Mouse (Mus musculus) urinary bladder, postnatal 4 days (tissue): ENCODE results near the gene Aip.

Source experiments
- DNase-seq, 2 experiments: peaks; one replicate each; pipeline ENCODE4 v3.0.0; 2021 to 2022; ENCODE audit warnings: low spot score in 2 of 2

Gene Aip

DNA sequence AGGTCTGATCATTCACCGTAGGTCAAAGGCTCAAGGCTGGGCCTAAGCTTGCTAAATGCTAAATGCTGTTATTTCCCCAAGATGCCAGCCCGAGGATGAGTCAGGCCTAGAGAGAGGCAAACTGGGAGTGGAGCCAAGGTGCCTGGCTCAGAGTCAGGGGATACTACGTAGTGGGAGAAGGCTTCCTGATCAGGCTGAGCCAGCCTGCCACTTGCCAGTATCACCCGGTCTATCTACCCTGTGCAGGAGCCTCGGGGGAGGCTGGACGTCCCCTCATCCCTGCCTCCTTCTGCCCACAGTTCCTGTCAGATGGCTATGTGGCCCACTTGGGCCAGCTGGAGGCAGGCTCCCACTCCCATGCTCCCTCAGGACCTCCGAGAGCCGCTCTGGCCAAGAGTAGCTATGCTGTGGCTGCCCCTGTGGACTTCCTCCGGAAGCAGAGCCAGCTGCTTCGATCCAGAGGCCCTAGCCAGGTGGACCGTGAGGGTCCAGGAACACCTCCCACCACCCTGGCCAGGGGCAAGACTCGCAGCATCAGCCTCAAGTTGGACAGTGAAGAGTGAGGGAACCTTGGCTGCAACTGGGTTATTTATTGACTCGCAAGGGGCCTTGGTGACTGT, 12.4 kb downstream of the Aip start:
- peak; percentile 56 to 81 for DNase-seq

DNA sequence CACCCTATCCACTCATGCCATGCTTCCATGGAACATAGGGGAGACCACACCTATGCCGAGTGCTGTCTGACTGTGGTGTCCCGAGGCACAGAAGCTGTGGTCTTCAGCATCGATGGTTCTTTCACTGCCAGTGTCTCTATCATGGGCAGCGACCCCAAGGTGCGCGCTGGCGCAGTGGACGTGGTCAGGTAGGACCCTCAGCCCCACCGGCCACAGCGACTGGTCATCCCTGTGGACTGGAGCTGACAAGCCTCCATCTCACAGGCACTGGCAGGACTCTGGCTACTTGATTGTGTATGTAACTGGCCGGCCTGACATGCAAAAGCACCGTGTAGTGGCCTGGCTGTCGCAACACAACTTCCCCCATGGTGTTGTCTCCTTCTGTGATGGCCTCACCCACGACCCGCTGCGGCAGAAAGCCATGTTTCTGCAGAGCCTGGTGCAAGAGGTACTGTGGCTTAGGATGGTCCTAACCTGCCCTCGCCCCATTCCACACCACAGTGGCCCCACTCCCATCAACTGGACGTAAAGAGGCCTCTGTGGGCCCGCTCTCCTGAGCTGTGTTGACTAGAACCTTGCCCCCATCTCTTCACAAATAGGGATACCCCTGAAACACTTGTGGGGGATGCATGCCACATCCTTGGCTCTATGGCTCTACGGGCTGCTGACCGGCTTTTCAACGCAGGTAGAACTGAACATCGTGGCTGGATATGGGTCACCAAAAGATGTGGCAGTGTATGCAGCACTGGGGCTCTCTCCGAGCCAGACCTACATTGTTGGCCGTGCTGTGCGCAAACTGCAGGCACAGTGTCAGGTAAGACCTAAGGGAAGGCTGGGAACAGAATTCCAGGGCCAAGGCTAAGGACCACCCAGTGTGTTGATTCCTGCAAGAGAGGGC, 13.3 kb downstream of the Aip start:
- no peak for DNase-seq

DNA sequence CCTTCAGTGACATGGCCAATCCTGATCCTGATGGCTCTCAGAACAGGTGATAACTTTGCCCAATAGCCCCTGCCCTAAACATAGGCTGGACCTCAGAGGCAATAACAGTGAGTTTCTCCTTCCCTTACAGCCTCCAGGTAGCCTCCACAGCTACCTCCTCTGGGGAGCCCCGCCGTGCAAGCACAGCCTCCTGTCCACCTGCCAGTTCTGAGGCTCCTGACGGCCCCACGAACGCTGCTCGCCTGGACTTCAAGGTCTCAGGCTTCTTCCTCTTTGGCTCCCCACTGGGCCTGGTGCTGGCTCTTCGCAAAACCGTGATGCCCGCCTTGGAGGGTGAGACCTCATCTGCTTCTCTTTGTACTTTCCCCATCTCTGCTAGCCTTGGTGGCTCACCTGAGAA, 17.1 kb downstream of the Aip start:
- DNase-seq: no peak

DNA sequence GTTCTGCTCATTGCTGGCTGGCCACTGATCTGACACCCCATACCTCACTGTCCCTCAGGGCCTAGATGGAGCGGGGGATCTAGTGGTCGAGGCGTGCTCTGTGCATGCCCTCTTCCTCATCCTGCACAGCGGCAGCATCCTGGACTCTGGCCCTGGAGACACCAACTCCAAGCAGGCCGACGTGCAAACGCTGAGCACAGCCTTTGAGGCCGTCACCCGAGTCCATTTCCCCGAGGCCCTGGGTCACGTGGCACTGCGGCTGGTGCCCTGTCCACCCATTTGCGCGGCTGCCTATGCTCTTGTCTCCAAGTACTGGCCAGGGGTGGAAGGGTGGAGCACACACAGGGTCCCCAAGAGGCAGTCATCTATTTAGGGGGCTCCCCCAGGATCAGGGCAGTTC, 19.0 kb downstream of the Aip start:
- DNase-seq: no peak

DNA sequence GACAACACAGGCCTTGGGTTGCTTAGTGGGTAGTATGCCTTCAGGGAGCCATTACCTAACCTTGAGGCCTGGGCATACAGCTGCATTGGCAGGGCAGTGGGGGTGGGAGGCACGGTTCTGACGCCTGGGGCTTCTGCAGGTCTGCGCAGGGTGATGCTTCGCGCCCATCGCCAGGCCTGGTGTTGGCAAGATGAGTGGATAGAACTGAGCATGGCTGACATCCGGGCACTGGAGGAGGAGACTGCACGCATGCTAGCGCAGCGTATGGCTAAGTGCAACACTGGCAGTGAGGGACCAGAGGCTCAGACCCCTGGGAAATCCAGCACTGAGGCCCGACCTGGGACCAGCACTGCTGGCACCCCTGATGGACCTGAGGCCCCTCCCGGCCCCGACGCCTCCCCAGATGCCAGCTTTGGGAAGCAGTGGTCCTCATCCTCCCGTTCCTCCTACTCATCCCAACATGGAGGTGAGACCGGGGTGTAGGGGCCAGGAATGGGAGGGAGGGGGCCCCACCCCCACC, 20.9 kb downstream of the Aip start:
- no peak for DNase-seq

DNA sequence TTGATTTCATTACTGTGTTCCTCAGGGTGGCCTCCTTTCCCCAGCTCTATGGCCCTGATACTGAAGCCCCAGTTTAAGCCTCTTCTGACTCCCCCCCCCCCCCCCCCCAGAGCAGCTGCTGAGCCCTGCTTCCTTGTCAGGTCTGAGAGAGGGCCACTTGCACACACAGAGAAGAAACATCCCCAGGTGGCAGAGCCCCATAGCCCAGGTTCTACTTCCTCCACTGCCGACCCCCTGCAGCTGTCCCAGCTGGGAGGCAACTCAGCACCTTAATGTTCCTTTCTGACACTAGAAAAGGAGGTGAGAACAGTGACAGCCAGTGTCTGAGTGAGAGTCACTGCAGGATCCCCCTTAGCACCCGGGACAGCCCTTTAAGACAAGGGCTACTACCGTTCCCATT, 21.9 kb downstream of the Aip start:
- no peak for DNase-seq

DNA sequence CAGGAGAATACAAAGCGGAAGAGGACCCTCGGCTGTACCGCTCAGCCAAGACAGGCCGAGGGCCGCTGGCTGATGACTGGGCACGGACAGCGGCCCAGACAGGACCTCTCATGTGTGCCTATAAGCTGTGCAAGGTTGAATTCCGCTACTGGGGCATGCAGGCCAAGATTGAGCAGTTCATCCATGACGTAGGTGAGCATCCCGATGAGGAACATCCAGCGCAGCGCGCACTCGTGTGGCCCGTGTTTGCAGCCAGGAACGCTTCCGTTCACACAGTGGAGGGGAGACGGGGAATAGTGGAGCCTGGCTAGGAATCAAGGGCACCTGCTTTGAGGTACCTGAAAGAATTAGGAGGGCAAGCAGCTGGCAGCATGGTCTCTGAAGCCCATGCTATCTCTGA, 22.4 kb downstream of the Aip start:
- DNase-seq: no peak

DNA sequence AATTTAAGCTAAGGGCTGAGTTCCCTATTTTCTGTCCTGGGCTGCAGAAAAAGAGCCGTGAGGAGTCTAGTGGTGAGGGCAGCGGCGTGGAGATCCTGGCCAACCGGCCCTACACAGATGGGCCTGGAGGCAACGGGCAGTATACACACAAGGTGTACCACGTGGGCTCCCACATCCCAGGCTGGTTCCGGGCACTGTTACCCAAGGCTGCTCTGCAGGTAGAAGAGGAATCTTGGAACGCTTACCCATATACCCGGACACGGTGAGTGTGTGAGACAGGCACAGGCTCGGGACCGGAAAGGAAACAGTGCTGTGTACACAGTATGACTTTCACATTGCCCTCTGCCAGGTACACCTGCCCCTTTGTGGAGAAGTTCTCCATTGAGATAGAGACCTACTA, 23.0 kb downstream of the Aip start:
- no peak for DNase-seq

DNA sequence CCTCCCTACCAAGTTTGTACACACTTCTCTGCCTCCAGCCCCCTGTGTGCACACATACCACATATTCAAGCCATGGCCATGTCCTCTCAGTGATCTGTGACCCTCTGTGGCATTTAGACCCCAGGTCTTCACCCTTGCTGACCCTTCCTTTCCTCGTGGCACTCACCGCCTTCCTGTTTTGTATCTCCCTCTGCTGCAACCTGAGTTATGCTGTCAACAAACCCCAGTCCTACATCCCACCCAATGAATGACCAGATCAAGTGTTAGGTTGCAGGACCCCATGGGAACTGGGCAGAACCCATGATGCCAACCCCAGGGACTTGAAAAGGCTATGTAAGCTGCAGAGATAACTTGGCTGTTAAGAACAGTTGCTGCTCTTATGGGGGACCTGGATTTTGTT, 23.6 kb downstream of the Aip start:
- DNase-seq: no peak

DNA sequence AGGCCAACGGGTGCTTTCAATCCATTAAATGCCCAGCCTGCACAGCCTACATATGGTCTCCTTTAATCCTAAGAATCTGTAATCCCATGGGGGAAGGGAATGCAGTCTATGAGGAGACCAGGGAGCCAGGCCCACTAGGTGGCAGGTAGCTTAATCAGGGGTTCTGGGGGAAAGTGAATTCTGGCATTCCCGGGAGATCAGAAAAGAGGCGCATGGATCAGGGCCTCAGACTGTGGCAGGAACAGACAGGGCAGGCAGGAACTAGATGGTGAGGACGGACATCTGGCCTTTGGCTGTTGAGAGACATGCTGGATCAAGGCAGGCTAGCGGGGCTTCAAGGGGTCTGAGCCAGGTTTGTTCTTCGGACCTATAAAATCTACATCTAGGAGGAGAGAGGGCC, 24.2 kb downstream of the Aip start:
- DNase-seq: no peak

DNA sequence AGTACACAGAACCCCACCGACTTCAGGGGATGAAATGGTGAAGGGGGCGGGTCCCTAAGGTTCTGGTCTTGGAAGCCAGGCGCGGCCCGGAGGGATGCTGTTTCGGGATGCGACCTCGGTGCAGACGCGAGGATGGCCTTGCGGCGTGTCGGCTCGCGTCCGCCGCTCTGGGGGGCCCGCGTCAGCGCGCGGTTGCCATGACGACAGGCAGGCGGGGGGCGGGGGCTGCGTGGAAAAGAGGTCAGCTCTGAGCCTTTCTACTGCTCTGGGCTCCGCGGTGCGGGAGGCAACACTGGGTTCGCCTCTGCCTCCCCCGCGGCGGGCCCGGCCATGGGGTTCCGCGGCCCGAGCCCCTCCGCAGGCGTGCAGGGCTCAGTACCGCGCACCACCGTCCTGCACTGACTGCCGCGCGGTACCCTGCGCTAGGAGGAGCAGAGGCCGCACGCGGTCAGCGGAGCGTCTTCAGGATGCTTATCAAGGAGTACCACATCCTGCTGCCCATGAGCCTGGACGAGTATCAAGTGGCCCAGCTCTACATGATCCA, 24.9 kb downstream of the Aip start:
- DNase-seq: no peak

DNA sequence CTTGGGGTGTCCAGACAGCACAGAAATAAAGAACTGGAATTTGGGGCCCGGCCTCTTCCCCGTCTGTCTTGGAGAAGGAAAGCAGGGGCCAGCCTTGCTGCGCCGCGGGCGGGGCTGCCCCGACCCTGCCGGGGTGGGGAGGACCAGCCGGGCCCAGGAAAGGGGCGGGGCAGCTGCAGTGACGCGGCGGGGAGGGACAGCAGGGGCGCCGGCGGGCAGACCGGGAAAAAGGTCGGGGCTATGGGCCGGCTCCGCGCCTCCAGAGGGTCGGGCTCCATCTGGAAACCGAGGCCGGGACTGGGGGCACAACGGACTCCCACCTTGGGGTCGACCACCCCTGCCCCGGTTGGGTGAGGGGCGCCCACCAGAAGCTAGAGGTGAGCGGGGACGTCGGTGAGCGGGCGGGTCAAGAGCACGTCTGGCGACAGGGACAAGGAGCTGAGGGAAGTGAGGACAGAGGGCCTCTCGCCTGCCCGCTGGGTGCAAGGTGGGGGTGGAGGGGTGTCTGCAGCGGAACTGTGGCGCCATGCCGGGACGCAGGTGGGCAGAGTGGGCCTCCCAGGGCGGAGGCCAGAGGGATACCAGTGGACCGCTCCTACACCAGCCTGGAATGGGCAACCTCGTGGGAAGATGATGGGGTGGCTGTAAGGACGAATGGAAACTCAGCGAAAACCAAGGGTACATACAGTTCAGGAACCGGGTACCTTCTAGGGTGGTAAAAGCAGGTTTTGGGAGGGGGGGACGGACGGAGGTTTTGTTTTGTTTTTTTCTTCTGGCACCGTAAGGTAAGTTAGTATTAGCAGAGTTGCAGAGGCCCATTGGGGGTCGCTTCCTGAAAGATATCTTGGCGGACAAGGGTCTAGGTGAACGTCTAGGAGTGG, 25.6 kb downstream of the Aip start, which contains the start of gene Pitpnm1:
Gene Pitpnm1, plus strand, starts transcription at position 162 of the 881 bp plus-strand sequence.
- DNase-seq: peak; percentile 71 to 83

DNA sequence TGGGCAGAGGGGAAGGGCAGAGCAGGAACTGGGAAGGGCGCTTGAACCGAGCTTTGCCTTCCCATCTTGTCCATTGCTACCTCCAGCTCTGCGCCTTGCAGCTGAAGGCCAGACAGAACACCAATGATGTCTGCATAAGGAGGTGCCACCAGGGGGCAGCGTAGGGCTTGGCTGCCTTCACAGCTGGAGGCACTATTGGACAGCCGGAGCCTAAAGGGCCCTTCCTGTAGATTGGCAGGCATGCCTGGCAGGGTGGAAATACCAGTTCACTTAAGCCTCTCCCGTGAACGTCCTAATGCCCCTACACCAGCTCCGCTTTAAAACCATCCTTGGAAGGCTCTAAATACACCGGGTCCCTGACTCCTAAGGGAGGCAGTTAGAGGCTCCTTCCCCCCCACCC, 26.6 kb downstream of the Aip start:
- DNase-seq: peak; percentile 85 to 92

DNA sequence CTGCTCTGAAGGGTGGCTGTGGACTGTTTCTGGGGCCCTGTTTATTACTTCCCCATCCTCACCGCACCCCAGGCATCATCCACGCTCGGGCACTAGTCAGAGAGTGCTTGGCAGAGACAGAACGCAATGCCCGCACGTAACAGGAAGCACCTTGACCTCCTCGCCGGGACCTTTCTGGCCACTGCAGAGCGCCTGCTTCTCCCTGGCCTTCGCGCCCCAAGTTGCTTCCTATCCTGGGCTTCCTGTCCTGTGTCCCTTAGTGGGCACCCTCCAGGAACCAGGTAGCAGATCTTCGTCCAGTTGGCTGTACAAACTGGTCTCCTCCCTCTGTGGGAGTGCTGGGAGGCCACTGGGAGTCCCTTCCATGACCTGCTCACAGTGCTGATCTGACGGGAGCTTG, 27.2 kb downstream of the Aip start:
- DNase-seq: no peak

DNA sequence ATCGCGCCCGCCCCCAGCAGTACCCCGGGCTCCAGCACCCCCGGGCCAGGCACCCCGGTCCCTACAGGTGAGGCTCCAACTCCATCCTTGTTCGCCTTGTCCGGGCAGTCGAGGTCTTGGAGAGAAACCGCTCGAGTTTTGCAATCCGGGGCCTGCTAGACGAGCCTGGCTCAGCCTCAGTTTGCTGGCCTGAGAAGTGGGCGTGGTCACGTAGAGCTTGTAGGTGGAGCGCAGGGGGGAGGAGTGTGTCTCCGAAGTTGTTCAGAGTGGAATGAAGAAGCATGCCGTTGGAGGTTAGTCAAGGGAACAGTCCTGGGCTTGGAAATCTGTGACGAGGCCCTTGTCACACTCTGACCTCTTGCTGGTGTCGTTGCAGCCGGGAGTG, 28.2 kb downstream of the Aip start:
- peak in 1 of 2 experiments; percentile 78 for DNase-seq

DNA sequence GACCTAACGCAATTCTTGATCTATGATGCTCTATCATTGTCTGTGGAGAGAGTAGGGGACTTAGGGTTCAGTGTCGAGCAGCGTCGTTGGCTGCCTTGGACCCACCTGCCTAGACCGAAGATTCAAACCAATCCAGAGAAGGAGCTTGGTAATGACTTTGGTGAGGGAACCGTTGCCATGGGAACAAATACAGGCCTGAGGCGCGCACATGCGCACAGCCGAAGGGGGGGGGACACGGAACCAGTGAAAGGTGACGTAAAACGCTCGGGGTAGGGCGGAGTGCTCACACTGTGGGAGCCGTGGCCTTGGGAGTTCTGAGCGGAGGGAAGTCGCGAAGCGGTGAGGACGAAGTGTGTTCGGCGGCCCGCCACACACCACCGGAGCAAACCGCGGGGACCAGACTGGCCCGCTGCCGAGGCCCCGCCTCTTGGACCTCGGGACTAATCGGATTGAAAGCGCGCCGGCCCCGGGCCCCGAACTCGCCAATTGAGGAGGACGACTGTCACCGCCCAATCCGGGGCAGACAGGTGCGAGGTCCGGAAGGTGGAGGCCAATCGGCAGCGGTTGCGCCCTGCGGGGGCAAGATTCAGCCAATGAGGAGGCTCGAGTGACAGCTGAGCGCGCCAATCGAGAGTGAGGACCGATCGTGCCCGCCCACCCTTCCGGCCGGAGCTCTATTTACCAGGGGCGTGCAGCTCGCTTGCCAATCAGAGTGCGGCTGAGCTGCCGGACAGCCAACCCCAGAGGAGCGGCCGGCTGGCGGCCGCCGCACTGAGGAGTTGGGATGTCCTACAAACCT, 28.8 kb downstream of the Aip start, which contains the start of gene Cdk2ap2:
Gene Cdk2ap2, plus strand, starts transcription at position 541 of the 799 bp plus-strand sequence.
- DNase-seq: peak; percentile 99 to 100

DNA sequence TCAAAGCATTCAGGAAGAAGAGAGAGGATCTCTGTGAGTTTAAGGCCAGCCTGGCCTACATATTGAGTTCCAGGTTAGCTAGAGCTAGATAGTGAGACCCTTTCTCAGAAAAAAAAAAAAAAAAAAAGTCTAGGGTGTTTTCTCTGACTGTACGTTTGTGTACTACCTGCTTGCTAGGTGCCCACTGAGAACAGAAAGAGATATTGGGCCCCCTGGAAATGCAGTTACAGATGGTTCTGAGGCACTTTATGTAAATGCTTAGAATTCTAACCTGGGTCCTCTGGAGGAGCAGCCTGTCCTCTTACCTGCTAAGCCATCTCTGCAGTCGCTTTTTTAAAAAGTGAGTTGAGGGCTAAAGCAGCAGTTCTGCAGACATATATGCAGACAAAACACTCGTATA, 29.9 kb downstream of the Aip start:
- DNase-seq: no peak

DNA sequence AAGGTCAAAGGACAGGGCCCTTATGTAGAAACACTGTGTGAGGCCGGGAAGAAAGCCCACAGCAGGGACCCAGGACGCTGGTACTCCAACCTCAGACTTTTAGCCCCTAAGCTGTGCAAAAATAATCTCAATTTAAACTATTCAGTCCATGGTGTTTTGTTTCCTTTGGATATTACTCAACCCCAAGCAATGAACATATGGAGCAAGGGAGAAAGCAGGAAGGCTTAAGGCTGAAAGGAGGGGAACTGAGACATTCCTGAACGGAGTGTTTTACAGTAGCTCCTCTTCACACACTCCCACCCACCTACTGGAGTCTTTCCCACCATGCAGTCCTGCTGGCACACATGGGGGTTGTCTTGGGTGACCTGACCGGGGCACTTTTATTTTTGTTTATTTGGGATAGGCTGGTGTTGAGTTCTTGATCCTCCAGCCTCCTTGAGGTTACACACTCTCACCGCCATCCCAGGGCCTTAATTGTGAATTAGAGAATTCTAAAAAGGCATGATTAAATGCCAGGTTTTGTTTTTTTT, 30.8 kb downstream of the Aip start:
- DNase-seq: no peak

DNA sequence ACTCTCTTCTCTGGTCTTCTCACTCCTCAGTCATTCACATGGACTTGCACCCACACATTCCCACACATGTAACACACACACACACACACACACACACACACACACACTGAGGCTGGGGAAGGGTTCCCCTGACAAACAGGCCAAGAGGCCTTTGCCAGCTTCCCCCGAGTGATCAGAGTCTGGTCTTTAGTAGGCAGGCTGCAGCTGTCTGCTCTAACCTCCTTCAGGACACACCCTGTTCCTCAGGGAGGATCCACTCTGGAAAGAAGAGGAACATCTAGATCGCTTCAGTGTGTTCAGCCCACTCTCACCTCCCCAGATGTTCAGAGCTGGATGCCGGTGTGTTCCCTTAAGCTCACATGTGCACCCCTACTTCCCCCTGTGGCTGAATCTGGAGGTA, 31.3 kb downstream of the Aip start:
- DNase-seq: no peak

DNA sequence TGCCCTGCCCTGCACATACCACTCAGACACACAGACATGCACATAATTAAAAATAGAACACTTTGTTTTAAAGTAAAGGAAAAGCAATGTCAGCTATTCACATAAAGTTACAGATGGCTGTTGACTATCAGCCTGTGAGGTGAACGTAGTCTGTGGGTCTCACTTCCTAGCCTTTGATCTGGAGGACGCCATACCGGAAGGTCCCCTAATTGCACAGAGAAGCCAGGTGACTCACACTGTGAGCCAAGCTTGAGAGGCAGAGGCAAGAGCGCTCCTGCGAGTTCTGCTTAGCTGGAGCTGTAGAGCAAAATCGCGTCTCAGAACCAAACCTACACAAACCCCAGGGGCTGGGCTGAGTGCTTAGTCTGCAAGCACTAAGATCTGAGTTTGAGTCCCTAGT, 31.9 kb downstream of the Aip start:
- no peak for DNase-seq

DNA sequence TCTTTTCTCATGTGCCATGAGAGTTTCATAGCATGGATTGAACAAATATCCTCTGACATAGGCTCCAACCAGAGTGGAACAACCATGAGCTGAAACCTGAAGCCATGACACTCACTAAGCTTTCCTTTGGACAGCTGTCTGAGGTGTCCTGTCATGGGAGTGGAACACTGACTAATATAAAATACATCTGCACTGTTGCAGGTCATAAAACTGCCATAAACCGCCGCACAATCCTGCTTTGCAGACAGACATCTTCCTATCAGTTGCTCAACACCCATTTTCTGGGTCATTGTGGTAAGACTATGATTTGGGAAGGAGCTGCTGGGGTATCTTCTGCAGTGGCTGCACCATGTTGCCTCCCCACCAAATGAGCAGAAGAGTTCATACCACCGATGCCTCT, 32.9 kb downstream of the Aip start:
- no peak for DNase-seq
